Mouse (Mus musculus) midbrain, embryonic 10.5 days (tissue): ENCODE data around the gene Hoxd12. TPM values are rescaled to one million over a fixed set of nuclear protein-coding genes. Genes with fewer than 3 reads are reported as not detected.

Experiments
- DNase-seq: peaks from one replicate; pipeline ENCODE4 v3.0.0-alpha.2; 2017; ENCODE audit warnings: low spot score
- H3K27ac ChIP-seq: fragments of 300-500 bp; sonication (generic); replicated peaks from 2 replicates; pipeline ENCODE4 v1.5.1; 2016; ENCODE audit warnings: mild to moderate bottlenecking
- H3K27me3 ChIP-seq: fragments of 300-500 bp; sonication (generic); 2 replicates; pipeline ENCODE4 v1.6.1; 2016; ENCODE audit warnings: low read depth, mild to moderate bottlenecking; ENCODE audit not compliant: poor library complexity, severe bottlenecking
- H3K36me3 ChIP-seq: fragments of 300-500 bp; sonication (generic); 2 replicates; pipeline ENCODE4 v1.6.1; 2016; ENCODE audit warnings: mild to moderate bottlenecking, moderate library complexity
- H3K4me1 ChIP-seq: fragments of 300-500 bp; sonication (generic); 2 replicates; pipeline ENCODE4 v1.6.1; 2016
- H3K4me3 ChIP-seq: fragments of 300-500 bp; sonication (generic); 2 replicates; pipeline ENCODE4 v1.5.1; 2016; ENCODE audit warnings: mild to moderate bottlenecking, moderate library complexity
- H3K9me3 ChIP-seq: fragments of 300-500 bp; sonication (generic); replicated peaks from 2 replicates; pipeline ENCODE4 v1.6.1; 2016; ENCODE audit warnings: mild to moderate bottlenecking
- WGBS: fragments of 180-500 bp; shearing (Covaris S2); methylation state at CpG from one replicate; pipeline ENCODE4 v1.1.7; 2016; 5-methylcytosine and 5-hydroxymethylcytosine counted together
- polyA plus RNA-seq: library from polyadenylated mRNA; unstranded; fragments of >200 nt; fragmentation: Nextera tagmentation; extraction: Ambion mirVana; gene quantifications from 2 replicates; pipeline ENCODE4 v1.2.1, GENCODE M21; 2016

Gene Hoxd12
- polyA plus RNA-seq, 1 experiment from 2014 or later, result not detected

DNA sequence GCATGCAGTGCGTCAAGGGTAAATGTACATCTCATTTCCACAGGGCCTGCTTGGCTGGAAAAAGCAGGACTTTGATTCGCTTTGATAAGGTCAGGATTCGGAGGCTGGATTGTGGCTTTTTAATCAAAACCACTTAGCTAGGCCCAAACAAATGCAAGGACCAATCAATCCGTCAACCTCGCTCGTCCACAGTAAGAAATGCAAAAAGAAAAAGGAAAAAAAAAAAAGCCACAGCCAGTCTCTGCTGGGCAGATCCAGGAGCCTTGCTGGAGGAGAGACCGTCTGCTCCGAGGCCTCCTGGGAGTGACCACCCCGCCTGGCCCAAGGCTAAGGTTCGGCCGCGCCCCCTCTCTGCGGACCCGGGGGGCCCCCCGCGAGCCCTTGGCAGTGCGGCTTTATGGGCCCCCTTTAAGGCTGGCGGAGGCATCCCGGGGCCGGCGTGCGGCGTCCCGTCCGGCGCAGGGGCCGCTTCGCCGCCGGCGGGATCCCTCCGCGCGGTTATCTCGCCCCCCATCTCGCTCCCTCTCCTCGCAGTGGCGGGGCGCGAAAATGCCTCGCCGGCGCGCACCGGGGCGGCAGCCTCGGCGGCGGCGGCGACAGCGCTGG, 29.7 kb downstream of the Hoxd12 start, which contains the start of gene Hoxd8:
Gene Hoxd8 (plus strand): TSS at position 223 of the 606 bp plus-strand sequence.
- Histone ChIP-seq H3K4me3 (peak within 1 kb of the TSS; percentile 50), H3K27ac (no peak within 1 kb of the TSS), H3K9me3 (no peaks in the 10 kb centered on the region), H3K4me1 (peaks cover 14% of the 10 kb centered on the region), H3K27me3 (peaks cover 100% of the 10 kb centered on the region), H3K36me3 (no peaks in the 10 kb centered on the region)
- DNase-seq, result peak; percentile 75
- under 1% methylated on average over 42 of the region's 52 CpGs for WGBS

DNA sequence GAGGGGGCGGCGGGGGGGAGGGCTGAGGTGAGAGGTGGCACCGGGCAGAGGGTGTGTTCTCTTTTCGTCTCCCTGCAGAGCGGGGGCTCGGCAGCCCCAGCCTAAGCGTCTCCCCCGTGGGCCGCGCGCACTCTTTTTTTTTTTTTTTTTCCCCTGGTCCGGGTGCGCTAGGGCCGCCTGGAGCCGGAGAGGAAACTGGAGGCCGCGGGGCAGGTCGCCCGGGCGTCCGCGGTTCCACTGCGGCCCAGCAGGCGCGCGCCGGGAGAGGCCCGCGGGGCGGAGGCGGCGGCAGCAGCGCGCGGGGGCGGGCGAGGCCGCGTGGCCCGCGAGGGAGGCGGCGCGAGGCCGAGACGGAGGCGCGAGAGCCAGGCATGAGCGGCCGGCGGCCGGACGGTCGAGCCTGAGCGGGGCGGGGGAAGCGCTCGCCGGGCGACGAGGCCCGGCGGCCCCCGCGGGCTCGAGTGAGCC, 30.2 kb downstream of the Hoxd12 start:
- peak overlapping the region; percentile 50 for H3K4me3 ChIP-seq
- no peak for DNase-seq
- under 1% methylated on average over 61 of the region's 66 CpGs for WGBS

DNA sequence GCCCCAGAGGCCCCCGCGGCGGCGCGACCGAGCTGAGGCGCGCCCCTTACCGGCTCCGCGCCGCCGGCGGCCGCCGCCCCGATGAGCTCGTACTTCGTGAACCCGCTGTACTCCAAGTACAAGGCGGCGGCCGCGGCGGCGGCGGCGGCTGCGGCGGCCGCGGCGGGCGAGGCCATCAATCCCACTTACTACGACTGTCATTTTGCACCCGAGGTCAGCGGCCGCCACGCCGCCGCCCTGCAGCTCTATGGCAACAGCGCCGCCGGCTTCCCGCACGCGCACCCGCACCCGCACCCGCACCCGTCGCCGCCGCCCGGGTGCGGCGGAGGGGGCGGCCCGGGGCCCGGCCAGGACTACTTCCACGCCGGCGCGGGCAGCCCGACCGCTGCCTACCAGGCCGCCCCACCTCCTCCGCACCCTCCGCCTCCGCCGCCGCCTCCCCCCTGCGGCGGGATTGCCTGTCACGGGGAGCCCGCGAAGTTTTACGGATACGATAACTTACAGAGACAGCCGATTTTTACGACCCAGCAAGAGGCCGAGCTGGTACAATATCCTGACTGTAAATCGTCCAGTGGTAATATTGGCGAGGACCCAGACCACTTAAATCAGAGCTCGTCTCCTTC, 30.8 kb downstream of the Hoxd12 start:
- Histone ChIP-seq H3K27me3 (peaks cover 100% of the 10 kb centered on the region), H3K27ac (no peak overlapping the region), H3K4me1 (peaks cover 14% of the 10 kb centered on the region), H3K4me3 (peak overlapping the region; percentile 50), H3K36me3 (no peaks in the 10 kb centered on the region), H3K9me3 (no peaks in the 10 kb centered on the region)
- 1% methylated on average over 81 of the region's 85 CpGs for WGBS
- DNase-seq, result no peak

More for the DNA sequence above, 30.2 kb downstream of the Hoxd12 start:
- H3K36me3 ChIP-seq, result no peaks in the 10 kb centered on the region
- peaks cover 100% of the 10 kb centered on the region for H3K27me3 ChIP-seq
- H3K27ac ChIP-seq, result no peak overlapping the region
- peaks cover 14% of the 10 kb centered on the region for H3K4me1 ChIP-seq
- H3K9me3 ChIP-seq, result no peaks in the 10 kb centered on the region

DNA sequence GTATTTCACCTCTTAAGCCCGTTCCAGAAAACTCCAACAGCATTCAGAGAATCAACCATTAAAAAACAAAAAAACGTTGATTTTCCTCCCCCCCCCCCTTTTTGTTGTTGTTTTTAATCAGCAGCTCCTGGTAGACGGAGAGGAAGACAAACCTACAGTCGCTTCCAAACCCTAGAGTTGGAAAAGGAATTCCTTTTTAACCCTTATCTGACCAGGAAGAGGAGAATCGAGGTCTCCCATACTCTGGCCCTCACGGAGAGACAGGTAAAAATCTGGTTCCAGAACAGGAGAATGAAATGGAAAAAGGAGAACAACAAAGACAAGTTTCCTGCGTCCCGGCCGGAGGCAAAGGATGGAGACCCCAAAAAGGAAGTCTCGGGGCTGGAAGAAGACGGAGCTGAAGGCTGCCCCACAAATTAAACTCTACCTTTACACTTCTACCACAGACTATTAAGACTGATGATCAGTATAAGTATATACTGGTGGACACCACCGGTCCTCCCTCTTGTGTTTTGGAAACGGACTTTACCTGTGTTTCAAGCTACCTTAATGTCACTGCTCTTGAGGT, 31.7 kb downstream of the Hoxd12 start:
- H3K27me3 ChIP-seq, result peaks cover 100% of the 10 kb centered on the region
- no peak overlapping the region for H3K4me3 ChIP-seq
- WGBS, result 3% methylated on average over 13 of the region's 13 CpGs
- H3K4me1 ChIP-seq, result peaks cover 14% of the 10 kb centered on the region
- no peak for DNase-seq
- no peak overlapping the region for H3K27ac ChIP-seq
- H3K9me3 ChIP-seq, result no peaks in the 10 kb centered on the region
- H3K36me3 ChIP-seq, result no peaks in the 10 kb centered on the region

DNA sequence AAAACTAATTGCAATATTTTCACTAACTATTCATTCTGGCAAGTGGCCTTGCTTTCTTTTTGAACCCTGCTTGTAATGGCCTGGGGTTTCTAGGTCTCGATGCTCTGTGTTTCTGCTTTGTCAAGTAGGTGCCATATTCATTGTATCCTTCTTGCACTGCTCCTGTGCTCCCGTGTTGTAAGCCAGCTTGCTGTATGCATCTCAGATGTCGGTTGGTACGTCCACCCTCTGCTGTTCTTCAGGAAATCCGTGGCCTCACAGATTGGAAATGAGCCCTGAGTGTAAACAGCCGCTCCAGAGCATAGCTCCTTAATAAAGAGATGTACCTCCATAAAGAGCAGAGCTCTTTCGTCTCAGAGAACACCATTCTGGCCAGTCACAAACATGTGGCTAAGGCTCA, 32.8 kb downstream of the Hoxd12 start:
- WGBS, result 5% methylated on average over 7 of the region's 7 CpGs
- no peak for DNase-seq

DNA sequence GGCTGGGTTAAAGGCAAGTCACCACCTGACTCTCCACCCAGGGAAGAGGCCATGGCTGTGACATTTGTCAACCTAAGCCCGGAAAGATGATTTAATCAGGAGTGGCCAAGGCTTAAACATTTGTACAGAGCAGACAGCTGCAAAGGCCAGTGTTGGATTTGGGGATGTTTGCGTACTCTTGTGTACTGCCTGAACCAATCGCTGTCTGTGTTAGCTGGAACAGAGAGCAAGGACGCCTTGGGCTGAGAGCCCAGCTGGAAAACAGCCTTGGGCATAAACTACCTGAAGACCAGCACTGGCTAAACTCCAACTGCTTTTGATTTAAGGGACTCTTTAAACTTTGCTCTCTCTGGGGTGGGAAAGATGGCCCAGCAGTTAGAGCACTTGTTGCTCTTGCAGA, 33.9 kb downstream of the Hoxd12 start:
- no peaks in the 10 kb centered on the region for H3K36me3 ChIP-seq
- H3K27me3 ChIP-seq, result peaks cover 100% of the 10 kb centered on the region
- DNase-seq, result no peak
- no peak overlapping the region for H3K4me3 ChIP-seq
- no peaks in the 10 kb centered on the region for H3K9me3 ChIP-seq
- 8% methylated on average over 4 of the region's 4 CpGs for WGBS
- peaks cover 20% of the 10 kb centered on the region for H3K4me1 ChIP-seq
- no peak overlapping the region for H3K27ac ChIP-seq

More for the DNA sequence above, 32.8 kb downstream of the Hoxd12 start:
- no peaks in the 10 kb centered on the region for H3K36me3 ChIP-seq
- no peak overlapping the region for H3K4me3 ChIP-seq
- no peaks in the 10 kb centered on the region for H3K9me3 ChIP-seq
- no peak overlapping the region for H3K27ac ChIP-seq
- peaks cover 100% of the 10 kb centered on the region for H3K27me3 ChIP-seq
- peaks cover 20% of the 10 kb centered on the region for H3K4me1 ChIP-seq

DNA sequence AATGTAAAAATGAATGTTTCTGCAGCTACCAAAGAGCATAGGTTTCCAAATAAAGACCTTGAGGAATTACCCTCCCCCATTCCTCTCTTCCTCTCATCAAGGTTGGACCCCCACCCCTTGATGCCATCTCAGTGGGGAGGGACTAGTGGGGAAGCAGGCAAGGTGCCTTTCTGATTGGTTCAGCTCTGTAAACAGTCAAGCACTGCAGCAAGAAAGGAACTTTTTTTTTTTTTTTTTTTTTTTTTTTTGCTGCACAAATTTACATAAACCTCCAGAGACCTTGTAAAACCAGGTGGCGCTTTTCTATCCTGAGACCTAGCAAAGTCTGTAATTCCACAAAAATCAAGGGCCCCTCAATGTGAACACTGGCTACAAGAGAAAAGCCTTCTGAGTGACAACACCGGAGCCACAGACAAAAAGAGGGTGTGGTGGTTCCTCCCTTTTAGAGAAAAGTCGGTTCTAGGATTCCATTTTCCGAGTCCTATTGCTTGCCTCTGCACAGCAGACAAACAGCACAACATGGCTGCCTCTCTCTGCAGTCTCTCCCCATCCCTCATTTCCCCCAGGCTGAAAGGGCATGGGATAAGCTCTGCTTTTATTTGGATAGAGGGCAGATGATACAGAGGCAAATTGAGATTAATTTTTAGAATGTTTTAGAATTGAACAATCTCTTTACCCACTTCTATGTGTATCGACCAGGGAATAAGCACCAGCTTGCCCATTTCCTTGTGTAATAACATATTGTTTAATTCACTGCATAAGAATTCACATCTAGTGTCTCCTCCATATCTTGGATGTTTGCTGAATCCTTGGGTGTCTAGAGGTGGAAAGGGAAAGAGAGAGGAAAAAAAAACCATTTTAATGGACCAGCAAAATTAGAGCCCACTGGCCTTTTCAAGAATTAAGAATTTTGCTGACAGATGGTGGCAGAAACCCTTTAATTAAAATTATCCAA, 34.9 kb downstream of the Hoxd12 start:
- 4% methylated on average over 5 of the region's 5 CpGs for WGBS
- DNase-seq, result no peak
- peaks cover 100% of the 10 kb centered on the region for H3K27me3 ChIP-seq
- H3K27ac ChIP-seq, result no peak overlapping the region
- H3K36me3 ChIP-seq, result no peaks in the 10 kb centered on the region
- H3K9me3 ChIP-seq, result no peaks in the 10 kb centered on the region
- peaks cover 17% of the 10 kb centered on the region for H3K4me1 ChIP-seq
- no peak overlapping the region for H3K4me3 ChIP-seq

DNA sequence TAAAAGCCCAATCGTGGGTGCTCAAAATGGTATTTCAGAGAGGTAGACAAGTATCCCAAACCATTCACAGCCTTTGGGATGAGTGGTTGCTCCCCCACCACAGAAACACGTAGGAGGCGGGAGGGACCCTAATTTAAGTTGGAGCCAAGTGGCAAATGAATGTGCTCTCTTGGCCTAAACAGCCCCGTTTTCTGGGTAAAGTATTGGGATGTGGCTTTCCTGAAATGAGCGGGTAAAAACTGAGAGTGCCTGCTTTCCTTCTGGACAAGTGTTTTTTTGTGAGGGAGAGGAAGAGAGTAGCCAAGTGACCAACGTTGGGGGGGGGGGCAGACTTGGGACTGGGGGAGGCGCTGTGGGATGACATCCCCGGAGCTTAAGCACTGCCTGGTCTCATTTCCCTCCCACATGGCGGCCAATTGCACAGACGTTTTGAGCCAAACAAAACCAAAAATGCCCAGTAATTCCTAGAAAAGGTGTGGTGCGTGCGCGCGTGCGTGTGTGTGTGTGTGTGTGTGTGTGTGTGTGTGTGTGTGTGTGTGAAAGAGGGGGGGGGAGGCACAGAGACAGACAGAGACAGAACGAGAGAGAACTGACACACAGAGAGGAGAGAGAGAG, 36.2 kb downstream of the Hoxd12 start:
- Histone ChIP-seq H3K4me1 (peaks cover 11% of the 10 kb centered on the region), H3K36me3 (no peaks in the 10 kb centered on the region), H3K27ac (no peak overlapping the region), H3K27me3 (peaks cover 100% of the 10 kb centered on the region), H3K4me3 (no peak overlapping the region), H3K9me3 (no peaks in the 10 kb centered on the region)
- WGBS, result under 1% methylated on average over 16 of the region's 16 CpGs
- no peak for DNase-seq

DNA sequence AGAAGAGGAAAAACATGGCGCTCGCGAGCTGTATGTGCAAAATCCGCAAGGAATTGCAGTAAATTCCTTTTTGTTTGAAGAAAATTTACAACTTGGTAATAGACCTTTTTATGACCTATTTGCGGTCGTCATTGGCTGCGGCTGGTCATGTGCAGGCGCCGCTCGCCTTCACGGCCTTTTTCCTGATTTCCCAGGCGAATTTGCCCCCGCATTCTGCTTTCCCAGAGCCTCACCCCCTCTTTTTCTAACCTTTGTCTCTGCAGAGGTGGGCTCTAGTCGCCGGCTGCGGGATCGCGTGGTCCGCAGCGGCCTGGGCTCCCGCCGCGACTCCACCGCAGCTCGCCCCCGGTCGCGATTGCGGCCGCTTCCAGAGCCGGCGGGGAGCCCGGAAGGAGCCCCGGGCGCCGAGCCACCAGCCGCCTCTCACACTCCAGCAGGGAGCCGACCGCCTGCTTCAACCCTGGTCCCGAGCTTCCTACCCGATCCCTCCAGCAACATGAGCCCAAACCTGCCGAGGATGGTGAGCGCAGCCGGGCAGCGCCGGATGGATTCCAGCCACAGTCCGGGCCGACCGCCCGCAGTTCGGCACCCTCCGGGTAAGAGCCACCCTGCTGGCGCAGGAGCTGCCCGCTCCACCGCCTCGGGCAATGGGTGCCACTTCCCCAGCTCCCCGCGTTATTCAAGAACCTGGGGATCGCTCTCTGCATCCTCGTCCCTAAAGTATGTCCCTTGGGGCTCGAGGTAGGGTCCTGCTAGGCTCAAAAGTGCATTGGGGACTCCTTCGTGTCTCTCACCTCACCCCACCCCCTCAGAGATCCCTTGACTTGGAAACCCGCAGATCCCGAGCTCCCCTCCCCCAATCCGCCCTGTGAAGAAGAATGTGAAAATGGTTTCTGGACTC, 37.2 kb downstream of the Hoxd12 start, which contains the start of the genes Hoxd3 and Hoxd4:
Gene Hoxd3 (plus strand): TSS at position 207 of the 901 bp plus-strand sequence.
Gene Hoxd4 (plus strand): TSS at position 209 of the 901 bp plus-strand sequence.
- peaks cover 11% of the 10 kb centered on the region for H3K4me1 ChIP-seq
- peak; percentile 61 for DNase-seq
- H3K27me3 ChIP-seq, result peaks cover 100% of the 10 kb centered on the region
- H3K9me3 ChIP-seq, result no peaks in the 10 kb centered on the region
- H3K27ac ChIP-seq, result no peak within 1 kb of the TSS
- peak within 1 kb of the TSS; percentile 34 for H3K4me3 ChIP-seq
- WGBS, result under 1% methylated on average over 65 of the region's 65 CpGs
- H3K36me3 ChIP-seq, result no peaks in the 10 kb centered on the region

DNA sequence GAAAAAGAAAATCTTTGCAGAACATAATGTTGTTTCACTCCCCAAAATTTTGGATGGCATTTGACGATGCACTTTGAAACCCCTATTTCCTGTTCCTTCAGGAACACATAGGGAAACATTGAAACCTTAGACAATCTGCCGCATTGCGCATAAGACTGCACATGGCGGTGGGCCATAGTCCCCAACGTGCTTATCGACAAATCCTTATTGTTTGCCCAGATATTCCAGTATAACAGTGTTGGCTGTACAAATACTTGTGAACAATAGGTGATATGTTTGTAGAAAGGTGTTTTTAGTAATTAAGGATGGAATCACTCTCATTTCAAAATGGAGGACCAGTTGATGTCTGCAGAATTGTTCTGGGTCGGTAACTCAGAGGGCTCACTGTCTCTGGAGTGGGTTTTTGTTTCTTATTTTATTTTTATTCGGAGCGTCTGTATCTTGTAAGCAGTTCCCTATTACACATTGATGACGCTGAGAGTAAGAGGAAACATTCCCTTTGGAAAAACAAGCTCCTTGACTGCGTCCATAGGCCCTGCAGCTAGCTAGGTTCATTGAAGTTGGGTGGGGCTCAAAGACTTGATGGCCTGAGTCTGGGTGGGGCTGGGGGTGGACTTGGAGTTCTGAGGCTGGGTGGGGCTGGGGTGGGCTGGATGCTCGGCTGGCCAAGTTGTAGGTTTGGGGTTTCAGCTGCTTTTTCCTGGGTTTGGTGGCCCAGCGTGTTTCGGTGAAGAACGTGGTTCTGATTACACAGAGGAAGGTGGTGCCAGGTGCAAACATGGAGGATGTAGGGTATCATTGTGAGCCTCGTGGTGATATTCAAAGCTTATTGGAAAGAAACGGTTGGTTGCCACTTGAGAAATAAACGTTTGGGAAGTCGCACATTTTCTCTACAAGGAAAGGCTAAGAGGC, 38.7 kb downstream of the Hoxd12 start:
- WGBS, result 4% methylated on average over 19 of the region's 19 CpGs
- no peak for DNase-seq
- Histone ChIP-seq H3K27ac (no peak overlapping the region), H3K36me3 (no peaks in the 10 kb centered on the region), H3K4me3 (no peak overlapping the region), H3K9me3 (no peaks in the 10 kb centered on the region), H3K4me1 (peaks cover 11% of the 10 kb centered on the region), H3K27me3 (peaks cover 100% of the 10 kb centered on the region)
